26 mouse cellular contexts compared by ENCODE assay signal in genomic region chr1:93161921-93162320, GRCm38 (mm10). TPM values are rescaled to one million over a fixed set of nuclear protein-coding genes. Genes with fewer than 3 reads are reported as not detected.
DNase-seq lines count a peak whose midpoint lies in the region; ATAC-seq and TF ChIP-seq lines count a peak whose summit lies in the region.
"Had no signal": no experiment of that assay in that cellular context is flagged by ENCODE, and none has a peak within 500 bp of the region (broad histone marks: within the 10 kb centered on the region; RNA-seq: fewer than 3 reads in every experiment).

No protein-coding gene starts in this region.

- no peak for TF ChIP-seq CTCF in liver, postnatal 0 days (IDR thresholded peaks at IDR 0.05; ENCODE audit: low read depth)

- H3K4me2 ChIP-seq in liver, postnatal 0 days (ENCODE audit: low read depth, low read length): no peak overlapping the region
- H3K4me2 ChIP-seq in liver, embryonic 12.5 days: no peak overlapping the region
- H3K4me2 ChIP-seq in lung, embryonic 15.5 days: no peak overlapping the region
- H3K4me2 ChIP-seq: heart, embryonic 11.5 days; heart, embryonic 15.5 days; hindbrain, embryonic 13.5 days had no signal

- peak; percentile 43; the same call in 1 of the 2 replicates for ATAC-seq in liver, postnatal 0 days
- ATAC-seq in liver, embryonic 12.5 days: no peak
- peak; percentile 27; the same call in 1 of the 2 replicates for ATAC-seq in lung, embryonic 15.5 days (ENCODE audit: borderline replicate concordance, extremely low read depth, low FRiP score, low TSS enrichment)
- no peak for ATAC-seq in monocyte, adult 5-6 weeks (replicated peaks; ENCODE audit: insufficient number of reproducible peaks, low FRiP score, low TSS enrichment, poor library complexity, severe bottlenecking)
- ATAC-seq in erythroblast, adult 5-6 weeks (replicated peaks; ENCODE audit: low FRiP score, poor library complexity, severe bottlenecking): no peak
- ATAC-seq: forebrain, embryonic 14.5 days; hindbrain, postnatal 0 days had no signal

- DNase-seq in liver, postnatal 0 days: no peak
- DNase-seq in lung, postnatal 25 days (ENCODE audit: low spot score): peak; percentile 57
- DNase-seq in layer of hippocampus, postnatal 14 days (ENCODE audit: low spot score in 2 of 2): no peak
- DNase-seq: adrenal gland, adult 2 months; adrenal gland, postnatal 25 days; cerebellum, adult 2 months; cerebellum, postnatal 10 days; gastrocnemius, postnatal 10 days; heart, adult 18-20 months; heart, postnatal 14 days had no signal

- no peak overlapping the region for H3K9ac ChIP-seq in liver, postnatal 0 days (replicated peaks)
- no peak overlapping the region for H3K9ac ChIP-seq in liver, embryonic 12.5 days
- H3K9ac ChIP-seq in lung, embryonic 15.5 days: no peak overlapping the region
- H3K9ac ChIP-seq: heart, embryonic 15.5 days; hindbrain, embryonic 13.5 days had no signal

- TF ChIP-seq EP300 in liver, postnatal 0 days (IDR thresholded peaks at IDR 0.05; ENCODE audit: low read depth): no peak

- WGBS in liver, postnatal 0 days (ENCODE audit: insufficient replicate concordance): 65% methylated on average over 10 of the region's 10 CpGs
- WGBS in liver, embryonic 12.5 days (ENCODE audit: insufficient replicate concordance): 62% methylated on average over 10 of the region's 10 CpGs
- WGBS in lung, embryonic 15.5 days: 61% methylated on average over 10 of the region's 10 CpGs

- H3K36me3 ChIP-seq in liver, postnatal 0 days (replicated peaks; ENCODE audit: insufficient read depth, low read length): no peaks in the 10 kb centered on the region
- no peaks in the 10 kb centered on the region for H3K36me3 ChIP-seq in liver, embryonic 12.5 days
- no peaks in the 10 kb centered on the region for H3K36me3 ChIP-seq in lung, embryonic 15.5 days
- H3K36me3 ChIP-seq: embryonic facial prominence, embryonic 10.5 days; forebrain, embryonic 10.5 days; heart, embryonic 15.5 days; hindbrain, embryonic 13.5 days had no signal

- no peaks in the 10 kb centered on the region for H3K27me3 ChIP-seq in liver, postnatal 0 days (ENCODE audit: insufficient read depth, low read length)
- no peaks in the 10 kb centered on the region for H3K27me3 ChIP-seq in liver, embryonic 12.5 days (replicated peaks)
- no peaks in the 10 kb centered on the region for H3K27me3 ChIP-seq in lung, embryonic 15.5 days
- H3K27me3 ChIP-seq: hindbrain, embryonic 13.5 days had no signal

- H3K27ac ChIP-seq in liver, postnatal 0 days (ENCODE audit: low read depth): no peak overlapping the region
- no peak overlapping the region for H3K27ac ChIP-seq in liver, embryonic 12.5 days
- peak overlapping the region; percentile 90 for H3K27ac ChIP-seq in lung, embryonic 15.5 days
- H3K27ac ChIP-seq: heart, embryonic 15.5 days; hindbrain, embryonic 13.5 days; hindbrain, postnatal 0 days had no signal

- H3K4me1 ChIP-seq in liver, postnatal 0 days (ENCODE audit: insufficient read depth): peaks cover 9% of the 10 kb centered on the region
- no peaks in the 10 kb centered on the region for H3K4me1 ChIP-seq in liver, embryonic 12.5 days
- H3K4me1 ChIP-seq in lung, embryonic 15.5 days: peaks cover 41% of the 10 kb centered on the region
- H3K4me1 ChIP-seq: heart, embryonic 15.5 days; hindbrain, embryonic 13.5 days had no signal

- no peaks in the 10 kb centered on the region for H3K9me3 ChIP-seq in liver, postnatal 0 days (ENCODE audit: low read length)
- no peaks in the 10 kb centered on the region for H3K9me3 ChIP-seq in liver, embryonic 12.5 days (replicated peaks)
- no peaks in the 10 kb centered on the region for H3K9me3 ChIP-seq in lung, embryonic 15.5 days
- H3K9me3 ChIP-seq: embryonic facial prominence, embryonic 10.5 days; forebrain, embryonic 10.5 days; heart, embryonic 15.5 days; hindbrain, embryonic 13.5 days had no signal

- H3K4me3 ChIP-seq in liver, postnatal 0 days (ENCODE audit: low read depth, low read length): no peak overlapping the region
- no peak overlapping the region for H3K4me3 ChIP-seq in liver, embryonic 12.5 days
- no peak overlapping the region for H3K4me3 ChIP-seq in lung, embryonic 15.5 days
- H3K4me3 ChIP-seq: embryonic facial prominence, embryonic 10.5 days; erythroblast, embryonic 14.5 days; forebrain, embryonic 10.5 days; heart, embryonic 15.5 days; hindbrain, embryonic 13.5 days had no signal

RNA-seq across cellular contexts. Expression of gene 2310007B03Rik, which starts 1.2 kb away (rescaled TPM):
- 0.51 and 0.99 TPM in 2 replicates for polyA plus RNA-seq in liver, postnatal 0 days (2015; fragmentation: Nextera tagmentation; extraction: Ambion mirVana)
- not detected in 2 replicates for polyA plus RNA-seq in liver, embryonic 12.5 days (2016; fragmentation: Nextera tagmentation; extraction: Ambion mirVana)
- polyA plus RNA-seq in lung, embryonic 15.5 days (2015; fragmentation: Nextera tagmentation; extraction: Ambion mirVana): 14.1 and 16.7 TPM in 2 replicates
- not detected for total RNA-seq in layer of hippocampus, postnatal 14 days (2021)
- not detected in 3 replicates for total RNA-seq in monocyte, adult 5-6 weeks (2017)
- total RNA-seq in erythroblast, adult 5-6 weeks (2015; ENCODE audit: low replicate concordance): not detected in 2 replicates
- total RNA-seq in erythroblast, adult 5-6 weeks (2017; ENCODE audit: low replicate concordance): not detected in 2 replicates
- total RNA-seq: adrenal gland, adult 2 months; adrenal gland, postnatal 25 days; gastrocnemius, postnatal 10 days; gastrocnemius, postnatal 4 days; heart, postnatal 14 days; hematopoietic stem cell, adult 5-6 weeks had no signal
- polyA plus RNA-seq: adrenal gland, adult 2 months; cerebellum, adult 2 months; erythroblast, embryonic 14.5 days had no signal

RNA-seq across cellular contexts. Expression of gene Crocc2, which starts 6.6 kb away (rescaled TPM):
- polyA plus RNA-seq in liver, postnatal 0 days (2015; fragmentation: Nextera tagmentation; extraction: Ambion mirVana): not detected in 2 replicates
- polyA plus RNA-seq in liver, embryonic 12.5 days (2016; fragmentation: Nextera tagmentation; extraction: Ambion mirVana): 0.02 and 0.04 TPM in 2 replicates
- polyA plus RNA-seq in lung, embryonic 15.5 days (2015; fragmentation: Nextera tagmentation; extraction: Ambion mirVana): 3.2 and 3.7 TPM in 2 replicates
- 1 to 10 TPM in 1 of 2 experiments, under 1 TPM in 1; 0.31 to 1.0 TPM for total RNA-seq in layer of hippocampus, postnatal 14 days (2021)
- total RNA-seq in monocyte, adult 5-6 weeks (2017): not detected in 3 replicates
- not detected in 2 replicates for total RNA-seq in erythroblast, adult 5-6 weeks (2015; ENCODE audit: low replicate concordance)
- total RNA-seq in erythroblast, adult 5-6 weeks (2017; ENCODE audit: low replicate concordance): not detected in 2 replicates
- total RNA-seq: adrenal gland, adult 2 months; CH12.LX; gastrocnemius, postnatal 4 days had no signal
- polyA plus RNA-seq: erythroblast, embryonic 14.5 days had no signal

RNA-seq across cellular contexts. Expression of gene Agxt, which starts 26.9 kb away (rescaled TPM):
- polyA plus RNA-seq in liver, postnatal 0 days (2015; fragmentation: Nextera tagmentation; extraction: Ambion mirVana): 443 and 456 TPM in 2 replicates
- 1.7 and 2.2 TPM in 2 replicates for polyA plus RNA-seq in liver, embryonic 12.5 days (2016; fragmentation: Nextera tagmentation; extraction: Ambion mirVana)
- polyA plus RNA-seq in lung, embryonic 15.5 days (2015; fragmentation: Nextera tagmentation; extraction: Ambion mirVana): not detected in 2 replicates
- total RNA-seq in layer of hippocampus, postnatal 14 days (2021): not detected
- total RNA-seq in monocyte, adult 5-6 weeks (2017): not detected in 3 replicates
- total RNA-seq in erythroblast, adult 5-6 weeks (2015; ENCODE audit: low replicate concordance): not detected in 2 replicates
- not detected in 2 replicates for total RNA-seq in erythroblast, adult 5-6 weeks (2017; ENCODE audit: low replicate concordance)
- total RNA-seq: adrenal gland, postnatal 25 days; CH12.LX; heart, adult 18-20 months; heart, postnatal 14 days; hematopoietic stem cell, adult 5-6 weeks; hindbrain, postnatal 0 days had no signal
- polyA plus RNA-seq: cerebellum, adult 2 months; embryonic facial prominence, embryonic 10.5 days; embryonic facial prominence, embryonic 14.5 days; forebrain, embryonic 10.5 days; forebrain, embryonic 14.5 days; heart, embryonic 11.5 days; heart, embryonic 15.5 days; hindbrain, embryonic 13.5 days; hindbrain, postnatal 0 days had no signal

Comparison
In these comparisons a context has a peak if more than half of its experiments do, and no peak if none do; other contexts are left out.
1. ATAC-seq: peak in liver, postnatal 0 days (single experiment) and lung, embryonic 15.5 days (single experiment); none in liver, embryonic 12.5 days (single experiment), monocyte, adult 5-6 weeks (single experiment) and erythroblast, adult 5-6 weeks (single experiment).